ENCODE assay signal across 14 mouse cellular contexts in the genomic region with DNA sequence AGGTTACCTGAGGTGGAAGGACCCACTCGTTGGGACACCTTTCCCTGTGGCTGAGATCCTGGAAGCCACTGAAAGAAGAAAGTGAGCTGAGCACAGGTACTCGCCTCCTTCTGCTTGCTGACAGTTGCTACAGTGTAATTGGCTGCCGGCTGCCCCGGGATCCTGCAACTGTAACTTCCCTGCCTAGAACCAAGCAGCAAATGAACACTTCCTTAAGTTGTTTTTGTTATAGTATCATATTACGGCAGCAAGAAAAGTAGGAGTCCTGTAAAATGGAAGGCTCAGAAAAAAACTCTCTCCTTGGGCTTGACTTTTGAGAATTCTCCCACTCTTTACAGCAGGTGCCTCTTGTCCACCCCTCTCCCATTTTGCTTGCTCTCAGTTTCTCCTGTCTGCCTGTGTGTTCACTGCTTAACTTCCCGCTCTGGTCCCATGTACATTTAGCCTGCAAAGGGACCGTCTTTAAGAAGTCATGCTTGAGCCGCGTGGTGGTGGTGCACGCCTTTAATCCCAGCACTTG. TPM values are rescaled to one million over a fixed set of nuclear protein-coding genes. Genes with fewer than 3 reads are reported as not detected.
DNase-seq lines count a peak whose midpoint lies in the region; ATAC-seq and TF ChIP-seq lines count a peak whose summit lies in the region.
"Had no signal": no experiment of that assay in that cellular context is flagged by ENCODE, and none has a peak within 500 bp of the region (broad histone marks: within the 10 kb centered on the region; RNA-seq: fewer than 3 reads in every experiment).

No protein-coding gene starts in this region.

- peak; percentile 52 for DNase-seq in kidney, postnatal 0 days (ENCODE audit: low spot score)
- no peak for DNase-seq in kidney, postnatal 14 days
- DNase-seq in MEL (ENCODE audit: low read depth, low spot score) = peak; percentile 71
- DNase-seq in embryonic facial prominence, embryonic 14.5 days (ENCODE audit: low spot score) = peak; percentile 10
- DNase-seq in naive thymus-derived CD4-positive, alpha-beta T cell, adult 2 months (ENCODE audit: low read depth) = peak; percentile 50
- no peak for DNase-seq in adrenal gland, adult (ENCODE audit: inconsistent age in 2 of 2, low spot score in 1 of 2)
- no peak for DNase-seq in embryo, embryonic 10.5 days (ENCODE audit: low spot score)

- no peaks in the 10 kb centered on the region for H3K79me2 ChIP-seq in MEL (ENCODE audit: control insufficient read depth, insufficient read depth, low read length, poor library complexity)

- peak overlapping the region; percentile 39; the same call in 1 of the 2 replicates for H3K4me2 ChIP-seq in kidney, postnatal 0 days (ENCODE audit: low read length)
- H3K4me2 ChIP-seq in embryonic facial prominence, embryonic 14.5 days (ENCODE audit: low read depth, low read length) = no peak overlapping the region
- H3K4me2 ChIP-seq: hindbrain, embryonic 15.5 days had no signal

- no peak for TF ChIP-seq CTCF in kidney, postnatal 0 days (IDR thresholded peaks at IDR 0.05; ENCODE audit: low read depth)
- TF ChIP-seq CTCF in MEL (IDR thresholded peaks at IDR 0.05 in 2 of 3, conservative IDR thresholded peaks at IDR 0.05 in 1 of 3; ENCODE audit: control insufficient read depth in 1 of 3, insufficient read depth in 1 of 3, low read depth in 2 of 3, low read length in 3 of 3, poor library complexity in 1 of 3, severe bottlenecking in 1 of 3) = no peak

- ATAC-seq in kidney, postnatal 0 days (replicated peaks; ENCODE audit: low FRiP score, low read depth) = no peak
- ATAC-seq in embryonic facial prominence, embryonic 14.5 days (ENCODE audit: low read depth) = no peak

- H3K27me3 ChIP-seq in kidney, postnatal 0 days (ENCODE audit: insufficient read depth, low read length) = no peaks in the 10 kb centered on the region
- no peaks in the 10 kb centered on the region; a peak in 1 of 4 replicates for H3K27me3 ChIP-seq in MEL (ENCODE audit: control insufficient read depth in 1 of 2, insufficient read depth in 2 of 2, low read length in 2 of 2)
- H3K27me3 ChIP-seq in embryonic facial prominence, embryonic 14.5 days (replicated peaks; ENCODE audit: control insufficient read depth, insufficient read depth, low read length) = no peaks in the 10 kb centered on the region
- H3K27me3 ChIP-seq: hindbrain, embryonic 15.5 days had no signal

- no peaks in the 10 kb centered on the region for H3K36me3 ChIP-seq in kidney, postnatal 0 days (ENCODE audit: insufficient read depth, low read length)
- H3K36me3 ChIP-seq in MEL (ENCODE audit: control insufficient read depth in 1 of 2, insufficient read depth in 2 of 2, low read length in 2 of 2) = no peaks in the 10 kb centered on the region
- H3K36me3 ChIP-seq in embryonic facial prominence, embryonic 14.5 days (ENCODE audit: control insufficient read depth, insufficient read depth, low read length) = no peaks in the 10 kb centered on the region
- H3K36me3 ChIP-seq: forebrain, embryonic 10.5 days; hindbrain, embryonic 15.5 days had no signal

- no peak overlapping the region for H3K4me3 ChIP-seq in kidney, postnatal 0 days (replicated peaks; ENCODE audit: low read depth, low read length)
- peak overlapping the region; percentile 53 to 64 for H3K4me3 ChIP-seq in MEL (ENCODE audit: control insufficient read depth in 1 of 2, insufficient read depth in 1 of 2, low read depth in 2 of 2, low read length in 2 of 2)
- H3K4me3 ChIP-seq in embryonic facial prominence, embryonic 14.5 days (ENCODE audit: low read depth, low read length) = no peak overlapping the region
- H3K4me3 ChIP-seq: forebrain, embryonic 10.5 days; hindbrain, embryonic 15.5 days had no signal

- no peaks in the 10 kb centered on the region for H3K9me3 ChIP-seq in kidney, postnatal 0 days (replicated peaks; ENCODE audit: low read length)
- H3K9me3 ChIP-seq in MEL (replicated peaks; ENCODE audit: insufficient read depth, low read length) = no peaks in the 10 kb centered on the region
- no peaks in the 10 kb centered on the region for H3K9me3 ChIP-seq in embryonic facial prominence, embryonic 14.5 days (ENCODE audit: control insufficient read depth, low read length)
- H3K9me3 ChIP-seq: forebrain, embryonic 10.5 days; hindbrain, embryonic 15.5 days; megakaryocyte, embryonic 14.5 days had no signal

- H3K9ac ChIP-seq in kidney, postnatal 0 days (ENCODE audit: low read depth, low read length) = no peak overlapping the region
- H3K9ac ChIP-seq in MEL (ENCODE audit: control insufficient read depth, low read depth, low read length, poor library complexity, severe bottlenecking) = peak overlapping the region; percentile 69
- H3K9ac ChIP-seq in embryonic facial prominence, embryonic 14.5 days (ENCODE audit: low read depth, low read length) = no peak overlapping the region
- H3K9ac ChIP-seq: hindbrain, embryonic 15.5 days; liver, embryonic 14.5 days had no signal

- no peak for TF ChIP-seq POLR2A in MEL (IDR thresholded peaks at IDR 0.05; ENCODE audit: control insufficient read depth in 1 of 2, insufficient read depth in 1 of 2, low read depth in 1 of 2, low read length in 2 of 2, poor library complexity in 1 of 2)

- no peak for TF ChIP-seq RAD21 in MEL (IDR thresholded peaks at IDR 0.05; ENCODE audit: low read depth, low read length)

- H3K4me1 ChIP-seq in kidney, postnatal 0 days (replicated peaks; ENCODE audit: insufficient read depth, low read length) = no peaks in the 10 kb centered on the region
- no peaks in the 10 kb centered on the region for H3K4me1 ChIP-seq in MEL (ENCODE audit: control insufficient read depth in 1 of 2, insufficient read depth in 2 of 2, low read length in 2 of 2)
- no peaks in the 10 kb centered on the region for H3K4me1 ChIP-seq in embryonic facial prominence, embryonic 14.5 days (ENCODE audit: control insufficient read depth, insufficient read depth, low read length)
- H3K4me1 ChIP-seq: forebrain, embryonic 10.5 days; hindbrain, embryonic 15.5 days had no signal

- H3K27ac ChIP-seq in kidney, postnatal 0 days = no peak overlapping the region
- H3K27ac ChIP-seq in MEL (ENCODE audit: control insufficient read depth, low read depth, low read length) = peak overlapping the region; percentile 9; the same call in 1 of the 2 replicates
- no peak overlapping the region for H3K27ac ChIP-seq in embryonic facial prominence, embryonic 14.5 days (replicated peaks; ENCODE audit: low read depth, low read length)
- H3K27ac ChIP-seq: forebrain, embryonic 10.5 days; hindbrain, embryonic 15.5 days; liver, embryonic 14.5 days had no signal

- 31% methylated on average over 10 of the region's 10 CpGs for WGBS in kidney, postnatal 0 days
- 43% methylated on average over 10 of the region's 10 CpGs for WGBS in embryonic facial prominence, embryonic 14.5 days

- no peak for TF ChIP-seq EP300 in MEL (IDR thresholded peaks at IDR 0.05; ENCODE audit: low read depth in 1 of 2, low read length in 2 of 2)

TF ChIP-seq in MEL, 35 proteins besides CTCF, POLR2A, EP300 and RAD21:
- peak; percentile 36; the same call in 1 of the 2 replicates for TF ChIP-seq MXI1 (IDR thresholded peaks at IDR 0.05; ENCODE audit: low read depth, low read length)
- peak; percentile 5; the same call in 1 of the 2 replicates for TF ChIP-seq SIN3A (IDR thresholded peaks at IDR 0.05; ENCODE audit: low read length)
- no peak for TF ChIP-seq TBP (IDR thresholded peaks at IDR 0.05; ENCODE audit: low read depth, low read length)
- no peak for TF ChIP-seq ETS1 (IDR thresholded peaks at IDR 0.05; ENCODE audit: low read depth, low read length)

RNA-seq across cellular contexts. Expression of gene Gzmb, which starts 41.5 kb away (rescaled TPM):
- 0.09 TPM in 1 of 2 replicates, not detected in the other for polyA plus RNA-seq in kidney, postnatal 0 days (2015; fragmentation: Nextera tagmentation; extraction: Ambion mirVana)
- total RNA-seq in MEL (2012; rRNA removed) = 1.4 and 1.7 TPM in 2 replicates
- polyA plus RNA-seq in MEL (2012; ENCODE audit: insufficient read depth in 1 of 2, insufficient read length in 2 of 2, low read depth in 1 of 2, low replicate concordance in 2 of 2, missing spikeins in 1 of 2) = under 1 TPM in 1 of 2 experiments, not detected in 1; 0.64 TPM
- 0.39 and 0.47 TPM in 2 replicates for polyA plus RNA-seq in embryonic facial prominence, embryonic 14.5 days (2014; fragmentation: Nextera tagmentation; extraction: Ambion mirVana)
- total RNA-seq: ES-E14; heart, adult 8-10 months; left cerebral cortex, postnatal 14 days had no signal
- polyA plus RNA-seq: forebrain, embryonic 10.5 days; hindbrain, embryonic 15.5 days had no signal

Comparison
In these comparisons a context has a peak if more than half of its experiments do, and no peak if none do; other contexts are left out.
1. DNase-seq: peak in kidney, postnatal 0 days (single experiment), MEL (single experiment), embryonic facial prominence, embryonic 14.5 days (single experiment) and naive thymus-derived CD4-positive, alpha-beta T cell, adult 2 months (single experiment); none in kidney, postnatal 14 days (single experiment), adrenal gland, adult (0 of 2) and embryo, embryonic 10.5 days (single experiment).
2. H3K4me3 ChIP-seq: peak in MEL (2 of 2); none in kidney, postnatal 0 days (single experiment) and embryonic facial prominence, embryonic 14.5 days (single experiment).